Mouse (Mus musculus): ENCODE data around the gene Hs2st1.

GRCm38 (mm10) chr3:144604205-144604604 lies 34.2 kb upstream of the Hs2st1 start:
- TF ChIP-seq CTCF (IDR thresholded peaks at IDR 0.05; ENCODE audit: extremely low read depth, insufficient read depth, low read length) (no peak), POLR2A (IDR thresholded peaks at IDR 0.05; ENCODE audit: extremely low read depth, insufficient read depth, low read length) (no peak)
